Mouse (Mus musculus): Measurements from ENCODE around the gene Ep400. TPM values are rescaled to one million over a fixed set of nuclear protein-coding genes. Genes with fewer than 3 reads are reported as not detected.

Ep400 gene
- polyA plus RNA-seq, 1 experiment = 53.1 TPM

DNA sequence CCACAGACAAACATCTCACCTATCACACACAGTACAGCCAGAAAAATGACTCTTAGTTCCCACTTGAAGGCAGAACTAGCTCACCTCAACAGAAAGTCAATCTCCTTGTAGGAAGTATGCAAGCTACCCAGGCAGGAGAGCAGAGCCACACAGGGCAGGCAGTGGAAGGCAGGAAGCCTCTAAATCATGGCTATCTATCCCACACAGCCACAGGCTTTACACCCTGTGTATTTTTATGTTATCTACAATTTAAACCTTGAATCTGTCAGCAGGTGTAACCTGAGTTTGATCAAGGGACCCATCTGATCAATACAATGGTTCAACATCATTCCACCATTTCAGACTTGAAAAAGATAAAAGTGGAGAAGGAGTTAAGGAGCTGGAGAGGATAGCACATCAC lies 32.3 kb upstream of the Ep400 start:
- Histone ChIP-seq H3K4me3 (ENCODE audit: insufficient read depth, low read length) (no peak overlapping the region), H3K27ac (ENCODE audit: insufficient read depth, low read length) (no peak overlapping the region), H3K4me1 (ENCODE audit: control insufficient read depth, insufficient read depth, low read length) (peaks cover 3% of the 10 kb centered on the region; the same call in 1 of the 2 replicates)
- TF ChIP-seq CTCF (IDR thresholded peaks at IDR 0.05; ENCODE audit: borderline replicate concordance, insufficient read depth, low read length) (no peak), POLR2A (IDR thresholded peaks at IDR 0.05; ENCODE audit: low read depth, low read length) (no peak)

GRCm38 (mm10) chr5:110802186-110802585 lies 31.7 kb upstream of the Ep400 start:
- H3K4me3 ChIP-seq (ENCODE audit: insufficient read depth, low read length) = no peak overlapping the region
- H3K4me1 ChIP-seq (ENCODE audit: control insufficient read depth, insufficient read depth, low read length) = no peaks in the 10 kb centered on the region
- TF ChIP-seq POLR2A (IDR thresholded peaks at IDR 0.05; ENCODE audit: low read depth, low read length) (no peak), CTCF (IDR thresholded peaks at IDR 0.05; ENCODE audit: borderline replicate concordance, insufficient read depth, low read length) (no peak)
- H3K27ac ChIP-seq (ENCODE audit: insufficient read depth, low read length) = no peak overlapping the region

GRCm38 (mm10) chr5:110801036-110801624 lies 30.6 kb upstream of the Ep400 start:
- TF ChIP-seq CTCF (IDR thresholded peaks at IDR 0.05; ENCODE audit: borderline replicate concordance, insufficient read depth, low read length) (no peak), POLR2A (IDR thresholded peaks at IDR 0.05; ENCODE audit: low read depth, low read length) (no peak)
- Histone ChIP-seq H3K27ac (ENCODE audit: insufficient read depth, low read length) (no peak overlapping the region), H3K4me3 (ENCODE audit: insufficient read depth, low read length) (no peak overlapping the region), H3K4me1 (ENCODE audit: control insufficient read depth, insufficient read depth, low read length) (no peaks in the 10 kb centered on the region)

- Histone ChIP-seq H3K4me3 (ENCODE audit: insufficient read depth, low read length) (no peak overlapping the region), H3K27ac (ENCODE audit: insufficient read depth, low read length) (no peak overlapping the region), H3K4me1 (ENCODE audit: control insufficient read depth, insufficient read depth, low read length) (no peaks in the 10 kb centered on the region)
- TF ChIP-seq CTCF (IDR thresholded peaks at IDR 0.05; ENCODE audit: borderline replicate concordance, insufficient read depth, low read length) (no peak), POLR2A (IDR thresholded peaks at IDR 0.05; ENCODE audit: low read depth, low read length) (no peak)
These were observed 27.2 kb upstream of the Ep400 start for GRCm38 (mm10) chr5:110797696-110798095.

- TF ChIP-seq CTCF (IDR thresholded peaks at IDR 0.05; ENCODE audit: borderline replicate concordance, insufficient read depth, low read length) (no peak), POLR2A (IDR thresholded peaks at IDR 0.05; ENCODE audit: low read depth, low read length) (no peak)
- no peak overlapping the region for H3K4me3 ChIP-seq (ENCODE audit: insufficient read depth, low read length)
- H3K27ac ChIP-seq (ENCODE audit: insufficient read depth, low read length) = no peak overlapping the region
- H3K4me1 ChIP-seq (ENCODE audit: control insufficient read depth, insufficient read depth, low read length) = no peaks in the 10 kb centered on the region
These were observed 23.8 kb upstream of the Ep400 start for GRCm38 (mm10) chr5:110794363-110794762.

DNA sequence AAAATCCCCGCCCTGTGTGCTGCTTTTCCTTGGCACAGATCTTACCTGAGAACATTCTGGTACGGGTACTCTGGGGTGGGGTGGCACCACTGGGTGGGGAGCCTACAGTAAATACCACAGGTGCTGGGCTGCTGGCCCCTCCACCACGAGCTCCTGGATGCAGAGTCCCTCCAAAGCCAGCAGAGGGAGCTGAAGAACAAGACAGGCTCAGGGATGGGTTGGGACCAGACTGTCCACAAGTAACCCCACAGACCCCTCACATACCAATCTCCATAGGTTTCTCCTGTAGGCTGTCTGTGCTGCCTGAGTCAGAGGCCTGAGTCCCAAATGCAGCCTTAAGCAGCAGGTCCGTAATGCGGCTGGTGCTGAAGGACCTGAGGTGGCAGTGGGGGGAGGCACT lies 18.2 kb upstream of the Ep400 start:
- Histone ChIP-seq H3K4me1 (ENCODE audit: control insufficient read depth, insufficient read depth, low read length) (no peaks in the 10 kb centered on the region), H3K4me3 (ENCODE audit: insufficient read depth, low read length) (no peak overlapping the region), H3K27ac (ENCODE audit: insufficient read depth, low read length) (no peak overlapping the region)
- TF ChIP-seq POLR2A (IDR thresholded peaks at IDR 0.05; ENCODE audit: low read depth, low read length) (no peak), CTCF (IDR thresholded peaks at IDR 0.05; ENCODE audit: borderline replicate concordance, insufficient read depth, low read length) (peak; percentile 69)

DNA sequence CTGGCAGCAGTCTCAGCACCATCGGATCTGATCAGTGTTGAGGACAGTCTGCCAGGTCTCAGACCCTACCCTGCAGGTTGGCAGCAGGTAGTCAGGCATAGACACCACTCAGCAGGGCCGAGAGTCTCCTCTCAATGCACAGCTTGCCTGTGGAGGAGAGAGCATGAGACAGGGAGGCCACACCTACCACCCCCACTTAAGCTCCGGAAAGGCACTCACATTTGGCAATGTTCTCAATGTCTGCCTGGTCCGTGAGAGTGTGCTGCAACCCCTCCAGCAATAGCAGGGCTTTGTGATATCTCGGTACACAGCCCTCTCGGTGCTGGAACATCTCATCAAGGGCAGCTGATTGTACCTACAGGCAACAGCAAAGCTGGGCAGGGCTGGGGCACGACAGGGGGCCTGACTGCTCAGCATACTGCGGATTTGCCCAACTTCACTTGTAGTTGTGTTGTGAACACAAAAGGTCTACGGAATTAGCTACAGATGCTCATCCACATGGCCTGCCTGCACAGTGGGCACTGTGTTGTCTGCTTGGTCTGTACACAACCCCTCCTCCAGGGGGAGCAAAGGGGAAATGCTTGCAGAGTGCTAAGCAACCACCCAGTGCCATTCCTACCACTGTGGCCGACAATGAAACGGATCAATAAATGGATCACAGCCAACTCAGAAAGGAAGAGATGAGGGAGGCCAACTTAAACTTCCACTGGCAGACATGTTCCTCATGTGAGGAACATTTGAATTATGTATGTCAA lies 15.7 kb upstream of the Ep400 start:
- TF ChIP-seq POLR2A (IDR thresholded peaks at IDR 0.05; ENCODE audit: low read depth, low read length) = no peak
- peak; percentile 28; the same call in 1 of the 2 replicates for TF ChIP-seq CTCF (IDR thresholded peaks at IDR 0.05; ENCODE audit: borderline replicate concordance, insufficient read depth, low read length)
- Histone ChIP-seq H3K4me1 (ENCODE audit: control insufficient read depth, insufficient read depth, low read length) (no peaks in the 10 kb centered on the region), H3K27ac (ENCODE audit: insufficient read depth, low read length) (no peak overlapping the region), H3K4me3 (ENCODE audit: insufficient read depth, low read length) (no peak overlapping the region)

DNA sequence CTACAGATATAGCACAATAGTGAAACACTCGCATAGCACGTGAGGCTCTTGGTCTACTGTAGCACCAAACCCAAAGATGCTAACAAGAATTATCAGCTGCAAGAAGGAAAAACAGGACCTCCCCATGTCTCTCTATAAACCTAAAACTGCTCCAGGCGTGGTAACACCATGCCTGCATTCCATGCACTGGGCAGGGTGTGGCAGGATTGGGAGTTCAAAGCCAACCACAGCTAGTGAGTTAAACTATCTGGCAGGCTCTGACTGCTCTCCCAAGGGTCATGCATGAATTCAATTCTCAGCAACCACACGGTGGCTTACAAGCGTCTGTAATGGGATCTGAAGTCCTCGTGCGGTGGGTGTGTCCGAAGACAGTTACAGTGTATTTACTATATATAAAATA lies 12.6 kb upstream of the Ep400 start:
- Histone ChIP-seq H3K4me1 (ENCODE audit: control insufficient read depth, insufficient read depth, low read length) (0 out of 2 replicates have a peak, but pooled peaks cover 2% of the 10 kb centered on the region), H3K27ac (ENCODE audit: insufficient read depth, low read length) (no peak overlapping the region), H3K4me3 (ENCODE audit: insufficient read depth, low read length) (no peak overlapping the region)
- no peak for TF ChIP-seq CTCF (IDR thresholded peaks at IDR 0.05; ENCODE audit: borderline replicate concordance, insufficient read depth, low read length)
- no peak for TF ChIP-seq POLR2A (IDR thresholded peaks at IDR 0.05; ENCODE audit: low read depth, low read length)

GRCm38 (mm10) chr5:110781529-110782238 lies 11.2 kb upstream of the Ep400 start:
- TF ChIP-seq CTCF (IDR thresholded peaks at IDR 0.05; ENCODE audit: borderline replicate concordance, insufficient read depth, low read length) = no peak
- TF ChIP-seq POLR2A (IDR thresholded peaks at IDR 0.05; ENCODE audit: low read depth, low read length) = no peak
- Histone ChIP-seq H3K4me3 (ENCODE audit: insufficient read depth, low read length) (no peak overlapping the region), H3K27ac (ENCODE audit: insufficient read depth, low read length) (no peak overlapping the region), H3K4me1 (ENCODE audit: control insufficient read depth, insufficient read depth, low read length) (0 out of 2 replicates have a peak, but pooled peaks cover 2% of the 10 kb centered on the region)

Measured in embryonic fibroblast, embryonic 13.5 days (primary cell).